Mouse (Mus musculus) cortical plate, adult 2 months (tissue): ENCODE results near the gene Pax4.

Experiments used
- CTCF ChIP-seq: fragments of 200-500 bp; IDR thresholded peaks from 2 replicates; pipeline ENCODE4 v1.5.1; 2011; ENCODE audit warnings: mild to moderate bottlenecking, control low read depth, low read length; ENCODE audit not compliant: insufficient read depth; ENCODE audit errors: extremely low read depth
- POLR2A ChIP-seq: fragments of 200-500 bp; IDR thresholded peaks from 2 replicates; pipeline ENCODE4 v1.6.1; 2011; ENCODE audit warnings: mild to moderate bottlenecking, low read length, control low read depth; ENCODE audit not compliant: insufficient read depth; ENCODE audit errors: extremely low read depth

DNA sequence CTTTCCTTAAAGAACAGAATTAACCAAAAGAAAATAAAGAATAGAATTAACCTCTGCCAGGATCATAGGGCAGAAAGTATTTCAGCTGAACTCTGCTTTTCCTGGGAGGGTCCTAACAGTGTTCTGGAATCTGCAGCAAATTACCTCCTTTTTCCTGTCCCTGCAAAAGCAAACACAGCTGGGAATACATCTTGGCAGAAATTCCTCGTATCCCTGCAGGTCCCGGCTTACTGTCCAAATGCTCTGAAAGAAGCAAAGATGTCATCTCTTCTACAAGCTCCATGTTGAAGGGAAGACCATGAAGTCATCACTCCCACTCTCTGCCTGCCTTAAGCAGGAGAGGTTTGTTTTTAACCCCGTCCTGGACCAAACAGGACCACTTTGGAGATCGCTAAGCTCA, 32.2 kb downstream of the Pax4 start:
- no peak for TF ChIP-seq CTCF
- TF ChIP-seq POLR2A, result no peak
